Mouse (Mus musculus) ES-E14 (cell line): Measurements from ENCODE around the gene Tipin.

Experiments
- CHD2 ChIP-seq: IDR thresholded peaks from 2 replicates; pipeline ENCODE4 v1.6.1; 2014; ENCODE audit warnings: mild to moderate bottlenecking, low read depth, low read length, inconsistent platforms
- HCFC1 ChIP-seq: IDR thresholded peaks from 2 replicates; pipeline ENCODE4 v1.6.1; 2012; ENCODE audit warnings: low read length, inconsistent platforms, borderline replicate concordance; ENCODE audit not compliant: insufficient read depth
- MAFK ChIP-seq: IDR thresholded peaks from 2 replicates; pipeline ENCODE4 v1.6.1; 2014; ENCODE audit warnings: mild to moderate bottlenecking, low read depth, low read length, inconsistent platforms; ENCODE audit not compliant: insufficient read depth
- ZC3H11A ChIP-seq: IDR thresholded peaks from 2 replicates; pipeline ENCODE4 v1.6.1; 2012; ENCODE audit warnings: low read depth, mild to moderate bottlenecking, inconsistent platforms, low read length, borderline replicate concordance

- TF ChIP-seq MAFK, result no peak
- TF ChIP-seq CHD2, result no peak
- no peak for TF ChIP-seq ZC3H11A
- no peak for TF ChIP-seq HCFC1
Observed at GRCm38 (mm10) chr9:64240681-64241080, 40.7 kb upstream of the Tipin start.
